Mouse (Mus musculus): ENCODE data around the gene H2al2a. TPM values are rescaled to one million over a fixed set of nuclear protein-coding genes. Genes with fewer than 3 reads are reported as not detected.

The H2al2a gene
- polyA plus RNA-seq, 1 experiment from 2014 or later = not detected

DNA sequence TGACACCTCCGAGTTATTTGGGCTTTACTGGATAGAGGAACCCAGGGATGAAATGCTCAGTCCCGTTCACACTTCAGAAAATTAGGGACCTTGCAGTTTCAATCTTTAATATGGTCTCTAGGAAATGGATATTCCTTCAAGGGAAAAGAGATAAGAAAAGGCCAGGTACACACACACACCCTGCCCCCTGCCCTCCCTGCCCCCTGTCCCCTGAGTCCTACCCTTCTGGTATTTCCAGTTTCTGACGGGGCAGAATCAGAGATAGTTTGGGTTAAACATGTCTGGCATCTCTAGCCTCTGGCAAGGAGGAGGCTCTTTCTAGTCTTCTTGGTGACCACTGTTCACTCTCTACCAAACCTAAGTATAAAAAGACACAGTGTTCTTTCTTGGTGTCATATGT is 49.9 kb downstream of the H2al2a start:
- H3K36me3 ChIP-seq (ENCODE audit: control insufficient read depth, insufficient read depth, low read length) = no peaks in the 10 kb centered on the region
- no peak overlapping the region for H3K27ac ChIP-seq (ENCODE audit: low read depth, low read length)
- H3K9me3 ChIP-seq (ENCODE audit: control insufficient read depth, low read length) = no peaks in the 10 kb centered on the region
- DNase-seq (ENCODE audit: low spot score) (no peak), ATAC-seq (replicated peaks; ENCODE audit: low FRiP score) (no peak)
- no peaks in the 10 kb centered on the region for H3K27me3 ChIP-seq (ENCODE audit: control insufficient read depth, insufficient read depth, low read length)
- no peak overlapping the region for H3K4me3 ChIP-seq (ENCODE audit: low read depth, low read length)
- no peak overlapping the region for H3K9ac ChIP-seq (ENCODE audit: low read length)
- H3K4me2 ChIP-seq (ENCODE audit: low read depth, low read length, severe bottlenecking) = no peak overlapping the region
- no peaks in the 10 kb centered on the region for H3K4me1 ChIP-seq (replicated peaks; ENCODE audit: control insufficient read depth, insufficient read depth, low read length)
- WGBS = 78% methylated on average over 3 of the region's 3 CpGs

Other genes with a start within 250 kb of the H2al2a start
- 12.2 and 15.4 TPM in 2 replicates for gene A930004D18Rik, start 40.8 kb upstream of the H2al2a start, polyA plus RNA-seq (2014; fragmentation: Nextera tagmentation; extraction: Ambion mirVana)
- 20.2 and 23.3 TPM in 2 replicates for gene Skida1, start 52.1 kb upstream of the H2al2a start, polyA plus RNA-seq (2014; fragmentation: Nextera tagmentation; extraction: Ambion mirVana)
- gene Mllt10, start 58.3 kb upstream of the H2al2a start, polyA plus RNA-seq (2014; fragmentation: Nextera tagmentation; extraction: Ambion mirVana) = 52.9 and 54.2 TPM in 2 replicates

Measured in forebrain, embryonic 11.5 days (tissue).